In genomic region chr10:80940988-80941347, GRCm38 (mm10) we compare ENCODE assay signal across 8 mouse cellular contexts. TPM values are rescaled to one million over a fixed set of nuclear protein-coding genes. Genes with fewer than 3 reads are reported as not detected.
DNase-seq lines count a peak whose midpoint lies in the region; ATAC-seq and TF ChIP-seq lines count a peak whose summit lies in the region.
"Had no signal": no experiment of that assay in that cellular context is flagged by ENCODE, and none has a peak within 500 bp of the region (broad histone marks: within the 10 kb centered on the region; RNA-seq: fewer than 3 reads in every experiment).

No protein-coding gene starts in this region.

- no peak for TF ChIP-seq EP300 in liver, postnatal 0 days (IDR thresholded peaks at IDR 0.05; ENCODE audit: low read depth)

- WGBS in kidney, embryonic 16.5 days, result 56% methylated on average over 2 of the region's 2 CpGs
- WGBS in heart, embryonic 11.5 days (ENCODE audit: insufficient replicate concordance), result 18% methylated on average over 2 of the region's 2 CpGs
- WGBS in liver, postnatal 0 days (ENCODE audit: insufficient replicate concordance), result 34% methylated on average over 2 of the region's 2 CpGs

- TF ChIP-seq POLR2A in bone marrow macrophage, adult 2 months (IDR thresholded peaks at IDR 0.05; ENCODE audit: borderline replicate concordance, low read depth, low read length), result no peak

- H3K9me3 ChIP-seq in kidney, embryonic 16.5 days (ENCODE audit: low read length), result no peaks in the 10 kb centered on the region
- H3K9me3 ChIP-seq in heart, embryonic 11.5 days (replicated peaks; ENCODE audit: control insufficient read depth, low read length), result no peaks in the 10 kb centered on the region
- H3K9me3 ChIP-seq in liver, postnatal 0 days (ENCODE audit: low read length), result no peaks in the 10 kb centered on the region

- H3K4me3 ChIP-seq in kidney, embryonic 16.5 days (ENCODE audit: low read length), result no peak overlapping the region
- H3K4me3 ChIP-seq in bone marrow macrophage, adult 2 months (ENCODE audit: insufficient read depth, low read length), result peak overlapping the region; percentile 10; the same call in 1 of the 2 replicates
- no peak overlapping the region for H3K4me3 ChIP-seq in heart, embryonic 11.5 days (ENCODE audit: low read depth, low read length)
- no peak overlapping the region for H3K4me3 ChIP-seq in liver, postnatal 0 days (ENCODE audit: low read depth, low read length)

- H3K27me3 ChIP-seq in kidney, embryonic 16.5 days (ENCODE audit: insufficient read depth, low read length), result peaks cover under 1% of the 10 kb centered on the region; the same call in 1 of the 2 replicates
- peaks cover 3% of the 10 kb centered on the region for H3K27me3 ChIP-seq in heart, embryonic 11.5 days (ENCODE audit: control insufficient read depth, insufficient read depth, low read length)
- peaks cover 8% of the 10 kb centered on the region; the same call in 1 of the 2 replicates for H3K27me3 ChIP-seq in liver, postnatal 0 days (ENCODE audit: insufficient read depth, low read length)

- TF ChIP-seq CTCF in bone marrow macrophage, adult 2 months (IDR thresholded peaks at IDR 0.05; ENCODE audit: low read depth, low read length), result no peak
- TF ChIP-seq CTCF in liver, postnatal 0 days (IDR thresholded peaks at IDR 0.05; ENCODE audit: low read depth), result no peak

- H3K9ac ChIP-seq in kidney, embryonic 16.5 days (replicated peaks; ENCODE audit: low read length), result peak overlapping the region; percentile 12
- H3K9ac ChIP-seq in heart, embryonic 11.5 days (ENCODE audit: low read depth, low read length), result peak overlapping the region; percentile 73
- 0 out of 2 replicates have a peak overlapping the region, but pooled peaks have one; percentile 26 for H3K9ac ChIP-seq in liver, postnatal 0 days (replicated peaks)

- peak overlapping the region; percentile 85 for H3K27ac ChIP-seq in kidney, embryonic 16.5 days (ENCODE audit: low read length)
- peak overlapping the region; percentile 86 for H3K27ac ChIP-seq in bone marrow macrophage, adult 2 months (ENCODE audit: insufficient read depth, low read depth, low read length)
- peak overlapping the region; percentile 96 for H3K27ac ChIP-seq in heart, embryonic 11.5 days (ENCODE audit: low read depth, low read length)
- H3K27ac ChIP-seq in liver, postnatal 0 days (ENCODE audit: low read depth), result 0 out of 2 replicates have a peak overlapping the region, but pooled peaks have one; percentile 34

- H3K4me2 ChIP-seq in kidney, embryonic 16.5 days (replicated peaks; ENCODE audit: low read depth, low read length), result peak overlapping the region; percentile 69; the same call in 1 of the 2 replicates
- peak overlapping the region; percentile 74 for H3K4me2 ChIP-seq in heart, embryonic 11.5 days
- no peak overlapping the region for H3K4me2 ChIP-seq in liver, postnatal 0 days (ENCODE audit: low read depth, low read length)

- DNase-seq in kidney, adult 11 months, result no peak
- no peak for DNase-seq in liver, postnatal 0 days
- DNase-seq in yolk sac, embryonic 10.5 days (ENCODE audit: low spot score), result no peak
- no peak for DNase-seq in cerebellum, postnatal 10 days
- DNase-seq: midbrain, embryonic 14.5 days had no signal

- peaks cover 56% of the 10 kb centered on the region for H3K4me1 ChIP-seq in kidney, embryonic 16.5 days (ENCODE audit: insufficient read depth, low read length)
- H3K4me1 ChIP-seq in bone marrow macrophage, adult 2 months (ENCODE audit: control insufficient read depth, insufficient read depth, low read length), result peaks cover 42% of the 10 kb centered on the region
- peaks cover 57% of the 10 kb centered on the region for H3K4me1 ChIP-seq in heart, embryonic 11.5 days (ENCODE audit: control insufficient read depth, insufficient read depth, low read length)
- H3K4me1 ChIP-seq in liver, postnatal 0 days (ENCODE audit: insufficient read depth), result peaks cover 49% of the 10 kb centered on the region

- no peaks in the 10 kb centered on the region for H3K36me3 ChIP-seq in kidney, embryonic 16.5 days (ENCODE audit: insufficient read depth, low read length)
- H3K36me3 ChIP-seq in heart, embryonic 11.5 days (ENCODE audit: control insufficient read depth, insufficient read depth, low read length), result no peaks in the 10 kb centered on the region
- H3K36me3 ChIP-seq in liver, postnatal 0 days (replicated peaks; ENCODE audit: insufficient read depth, low read length), result no peaks in the 10 kb centered on the region

- ATAC-seq in kidney, embryonic 16.5 days (ENCODE audit: low FRiP score, low TSS enrichment), result no peak
- ATAC-seq in heart, embryonic 11.5 days (replicated peaks; ENCODE audit: insufficient number of reproducible peaks, low FRiP score, low TSS enrichment), result no peak
- ATAC-seq in liver, postnatal 0 days, result no peak

RNA-seq across cellular contexts. Expression of gene Gadd45b, which starts 11.1 kb away (rescaled TPM):
- polyA plus RNA-seq in kidney, embryonic 16.5 days (2015; fragmentation: Nextera tagmentation; extraction: Ambion mirVana), result 22.3 and 24.1 TPM in 2 replicates
- 15.8 and 20.9 TPM in 2 replicates for polyA plus RNA-seq in bone marrow macrophage, adult 2 months (2012; ENCODE audit: insufficient read depth, insufficient read length, missing spikeins)
- 21.3 and 25.6 TPM in 2 replicates for polyA plus RNA-seq in heart, embryonic 11.5 days (2014; fragmentation: Nextera tagmentation; extraction: Ambion mirVana)
- 17.3 and 18.7 TPM in 2 replicates for polyA plus RNA-seq in liver, postnatal 0 days (2015; fragmentation: Nextera tagmentation; extraction: Ambion mirVana)

RNA-seq across cellular contexts. Expression of gene Lmnb2, which starts 22.9 kb away (rescaled TPM):
- polyA plus RNA-seq in kidney, embryonic 16.5 days (2015; fragmentation: Nextera tagmentation; extraction: Ambion mirVana), result 61.8 and 62.4 TPM in 2 replicates
- 18.9 and 19.5 TPM in 2 replicates for polyA plus RNA-seq in bone marrow macrophage, adult 2 months (2012; ENCODE audit: insufficient read depth, insufficient read length, missing spikeins)
- polyA plus RNA-seq in heart, embryonic 11.5 days (2014; fragmentation: Nextera tagmentation; extraction: Ambion mirVana), result 7.9 and 11.6 TPM in 2 replicates
- 5.4 and 6.5 TPM in 2 replicates for polyA plus RNA-seq in liver, postnatal 0 days (2015; fragmentation: Nextera tagmentation; extraction: Ambion mirVana)

RNA-seq across cellular contexts. Expression of gene Timm13, which starts 40.2 kb away (rescaled TPM):
- polyA plus RNA-seq in kidney, embryonic 16.5 days (2015; fragmentation: Nextera tagmentation; extraction: Ambion mirVana), result 361 and 376 TPM in 2 replicates
- polyA plus RNA-seq in bone marrow macrophage, adult 2 months (2012; ENCODE audit: insufficient read depth, insufficient read length, missing spikeins), result 76.6 and 101 TPM in 2 replicates
- 300 and 340 TPM in 2 replicates for polyA plus RNA-seq in heart, embryonic 11.5 days (2014; fragmentation: Nextera tagmentation; extraction: Ambion mirVana)
- 242 and 244 TPM in 2 replicates for polyA plus RNA-seq in liver, postnatal 0 days (2015; fragmentation: Nextera tagmentation; extraction: Ambion mirVana)

Comparison
In these comparisons a context has a peak if more than half of its experiments do, and no peak if none do; other contexts are left out.
1. H3K27ac ChIP-seq: peak in every context shown above with its lines; median percentile 96 in heart, embryonic 11.5 days; 86 in bone marrow macrophage, adult 2 months; 85 in kidney, embryonic 16.5 days; 34 in liver, postnatal 0 days.
2. H3K9ac ChIP-seq: peak in every context shown above with its lines; median percentile 73 in heart, embryonic 11.5 days; 26 in liver, postnatal 0 days; 12 in kidney, embryonic 16.5 days.